Mouse (Mus musculus) MEL (cell line): ENCODE data around the gene Tmem147.

Experiments used
- CHD1 ChIP-seq: IDR thresholded peaks from 2 replicates; pipeline ENCODE4 v1.6.1; 2012; ENCODE audit warnings: low read depth, mild to moderate bottlenecking, inconsistent platforms, low read length, improper control_type of control experiment
- CTCF ChIP-seq, 3 experiments: IDR thresholded peaks in 2 of 3; conservative IDR thresholded peaks in 1 of 3; 2 replicates each; pipeline ENCODE4 v1.5.1; 2011 to 2012; ENCODE audit warnings: low read length in 3 of 3, low read depth in 2 of 3, mild to moderate bottlenecking in 2 of 3, improper control_type of control experiment in 1 of 3, inconsistent platforms in 1 of 3, mixed read lengths in 1 of 3, moderate library complexity in 1 of 3; ENCODE audit not compliant: control insufficient read depth in 1 of 3, insufficient read depth in 1 of 3, poor library complexity in 1 of 3, severe bottlenecking in 1 of 3
- E2F4 ChIP-seq: IDR thresholded peaks from 2 replicates; pipeline ENCODE4 v1.6.1; 2011; ENCODE audit warnings: low read depth, low read length, improper control_type of control experiment, borderline replicate concordance
- EP300 ChIP-seq, 2 experiments: IDR thresholded peaks; 2 replicates each; pipeline ENCODE4 v1.6.1; 2011; ENCODE audit warnings: improper control_type of control experiment in 2 of 2, low read length in 2 of 2, low read depth in 1 of 2, mild to moderate bottlenecking in 1 of 2
- JUND ChIP-seq: IDR thresholded peaks from 2 replicates; pipeline ENCODE4 v1.6.1; 2011; ENCODE audit warnings: low read depth, mild to moderate bottlenecking, improper control_type of control experiment, low read length
- KAT2A ChIP-seq: conservative IDR thresholded peaks from 2 replicates; pipeline ENCODE4 v1.6.1; 2012; ENCODE audit warnings: low read depth, low read length, improper control_type of control experiment, inconsistent platforms
- MAFK ChIP-seq: IDR thresholded peaks from 2 replicates; pipeline ENCODE4 v1.6.1; 2011; ENCODE audit warnings: low read depth, mild to moderate bottlenecking, low read length, improper control_type of control experiment, borderline replicate concordance
- MAZ ChIP-seq: IDR thresholded peaks from 2 replicates; pipeline ENCODE4 v1.6.1; 2012; ENCODE audit warnings: low read depth, mild to moderate bottlenecking, inconsistent platforms, low read length, improper control_type of control experiment
- NRF1 ChIP-seq: IDR thresholded peaks from 2 replicates; pipeline ENCODE4 v1.6.1; 2014; ENCODE audit warnings: low read depth, mild to moderate bottlenecking, inconsistent platforms, low read length, improper control_type of control experiment, moderate library complexity; ENCODE audit not compliant: poor library complexity, insufficient read depth, severe bottlenecking
- POLR2A ChIP-seq, 2 experiments: IDR thresholded peaks; 2 replicates each; pipeline ENCODE4 v1.6.1; 2011 to 2012; ENCODE audit warnings: low read length in 2 of 2, mild to moderate bottlenecking in 2 of 2, control low read depth in 1 of 2, improper control_type of control experiment in 1 of 2, low read depth in 1 of 2, moderate library complexity in 1 of 2; ENCODE audit not compliant: control insufficient read depth in 1 of 2, insufficient read depth in 1 of 2, poor library complexity in 1 of 2
- TCF12 ChIP-seq: IDR thresholded peaks from 2 replicates; pipeline ENCODE4 v1.6.1; 2014; ENCODE audit warnings: low read depth, mild to moderate bottlenecking, inconsistent platforms, low read length, improper control_type of control experiment, moderate library complexity
- ZC3H11A ChIP-seq: IDR thresholded peaks from 2 replicates; pipeline ENCODE4 v1.6.1; 2012; ENCODE audit warnings: low read depth, mild to moderate bottlenecking, inconsistent platforms, low read length, improper control_type of control experiment

GRCm38 (mm10) chr7:30728214-30728613 is 1.1 kb downstream of the Tmem147 start:
- TF ChIP-seq EP300 (IDR thresholded peaks at IDR 0.05; ENCODE audit: low read depth in 1 of 2, low read length in 2 of 2) = no peak
- no peak for TF ChIP-seq POLR2A (IDR thresholded peaks at IDR 0.05; ENCODE audit: control insufficient read depth in 1 of 2, insufficient read depth in 1 of 2, low read depth in 1 of 2, low read length in 2 of 2, poor library complexity in 1 of 2)
- no peak for TF ChIP-seq ZC3H11A
- no peak for TF ChIP-seq JUND
- no peak for TF ChIP-seq CTCF (IDR thresholded peaks at IDR 0.05 in 2 of 3, conservative IDR thresholded peaks at IDR 0.05 in 1 of 3; ENCODE audit: control insufficient read depth in 1 of 3, insufficient read depth in 1 of 3, low read depth in 2 of 3, low read length in 3 of 3, poor library complexity in 1 of 3, severe bottlenecking in 1 of 3)
- TF ChIP-seq MAZ = no peak
- TF ChIP-seq KAT2A = no peak
- TF ChIP-seq E2F4 = no peak
- no peak for TF ChIP-seq NRF1
- TF ChIP-seq CHD1 = no peak
- no peak for TF ChIP-seq MAFK
- no peak for TF ChIP-seq TCF12
